In the genomic region with DNA sequence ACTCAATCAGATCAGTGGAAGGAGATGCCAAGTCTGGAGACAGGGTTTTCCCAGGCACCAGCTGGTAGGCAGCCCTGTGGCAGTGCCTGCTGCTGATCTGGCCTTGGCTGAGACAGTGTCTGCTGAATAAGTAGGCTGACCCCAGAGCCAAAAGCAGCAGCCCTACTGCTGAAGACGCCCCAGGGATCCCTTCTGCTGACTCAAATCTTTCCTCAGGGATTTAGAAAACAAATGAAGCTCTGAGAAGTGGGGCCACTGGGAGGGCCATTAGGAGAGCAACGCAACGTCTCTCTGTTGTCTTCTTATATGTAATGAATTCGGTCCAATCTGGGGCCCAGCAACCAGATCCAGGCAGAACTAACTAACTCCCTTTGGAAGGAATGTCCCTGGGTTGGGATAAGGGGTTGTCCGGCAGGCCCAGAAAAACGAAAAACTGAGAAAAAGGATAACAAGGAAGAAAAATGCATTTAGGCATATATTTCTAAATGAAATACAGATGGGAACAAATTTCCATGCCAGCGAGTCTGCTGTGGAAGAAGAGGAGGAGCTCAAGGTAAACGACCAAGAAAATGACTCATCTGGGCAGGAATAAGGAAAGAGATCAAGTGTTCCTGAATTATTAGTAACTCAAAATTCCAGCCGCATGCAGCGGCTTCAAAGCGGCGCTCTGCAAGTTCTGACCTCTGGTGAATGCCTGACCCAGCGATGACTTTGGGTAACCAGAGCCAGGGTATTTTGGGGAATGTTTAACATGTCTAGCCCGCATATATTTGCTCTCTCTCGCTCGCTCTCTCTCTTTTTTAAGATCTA, we compare ENCODE assay signal across 7 mouse cellular contexts.
DNase-seq lines count a peak whose midpoint lies in the region; ATAC-seq and TF ChIP-seq lines count a peak whose summit lies in the region.

No protein-coding gene starts in this region.

- WGBS in lung, embryonic 15.5 days, result 27% methylated on average over 16 of the region's 16 CpGs
- 38% methylated on average over 16 of the region's 16 CpGs for WGBS in hindbrain, embryonic 11.5 days
- WGBS in neural tube, embryonic 12.5 days, result 52% methylated on average over 16 of the region's 16 CpGs
- WGBS in intestine, embryonic 15.5 days, result 44% methylated on average over 16 of the region's 16 CpGs

- no peak overlapping the region for H3K9ac ChIP-seq in lung, embryonic 15.5 days
- no peak overlapping the region for H3K9ac ChIP-seq in hindbrain, embryonic 11.5 days (ENCODE audit: low read depth, low read length)
- H3K9ac ChIP-seq in neural tube, embryonic 12.5 days, result no peak overlapping the region
- H3K9ac ChIP-seq in intestine, embryonic 15.5 days, result no peak overlapping the region

- no peak for ATAC-seq in lung, embryonic 15.5 days (ENCODE audit: borderline replicate concordance, extremely low read depth, low FRiP score, low TSS enrichment)
- peak; percentile 54; the same call in 1 of the 2 replicates for ATAC-seq in hindbrain, embryonic 11.5 days (ENCODE audit: low FRiP score)
- ATAC-seq in neural tube, embryonic 12.5 days (ENCODE audit: low FRiP score, low read depth), result 0 out of 2 replicates have a peak, but pooled peaks have one; percentile 44
- ATAC-seq in intestine, embryonic 15.5 days, result no peak

- TF ChIP-seq CTCF in left cerebral cortex, adult 2 months (IDR thresholded peaks at IDR 0.05), result no peak

- no peaks in the 10 kb centered on the region for H3K27me3 ChIP-seq in lung, embryonic 15.5 days
- H3K27me3 ChIP-seq in hindbrain, embryonic 11.5 days (ENCODE audit: control insufficient read depth, insufficient read depth, low read length), result no peaks in the 10 kb centered on the region
- no peaks in the 10 kb centered on the region for H3K27me3 ChIP-seq in neural tube, embryonic 12.5 days (replicated peaks)
- no peaks in the 10 kb centered on the region for H3K27me3 ChIP-seq in intestine, embryonic 15.5 days (replicated peaks)

- no peak overlapping the region for H3K4me2 ChIP-seq in lung, embryonic 15.5 days
- no peak overlapping the region for H3K4me2 ChIP-seq in hindbrain, embryonic 11.5 days (replicated peaks; ENCODE audit: low read depth, low read length)
- no peak overlapping the region for H3K4me2 ChIP-seq in neural tube, embryonic 12.5 days (replicated peaks)
- no peak overlapping the region for H3K4me2 ChIP-seq in intestine, embryonic 15.5 days (replicated peaks)

- no peaks in the 10 kb centered on the region for H3K36me3 ChIP-seq in lung, embryonic 15.5 days
- no peaks in the 10 kb centered on the region for H3K36me3 ChIP-seq in hindbrain, embryonic 11.5 days (ENCODE audit: control insufficient read depth, insufficient read depth, low read length)
- no peaks in the 10 kb centered on the region for H3K36me3 ChIP-seq in neural tube, embryonic 12.5 days
- no peaks in the 10 kb centered on the region for H3K36me3 ChIP-seq in intestine, embryonic 15.5 days

- no peak for DNase-seq in lung, postnatal 10 days
- DNase-seq in cerebellum, postnatal 14 days, result peak; percentile 77 to 81
- peak; percentile 28 for DNase-seq in hindbrain, embryonic 11.5 days (ENCODE audit: low spot score)
- no peak for DNase-seq in left cerebral cortex, adult 2 months (ENCODE audit: extremely low spot score in 1 of 2, low spot score in 2 of 2)

- H3K9me3 ChIP-seq in lung, embryonic 15.5 days, result no peaks in the 10 kb centered on the region
- H3K9me3 ChIP-seq in hindbrain, embryonic 11.5 days (ENCODE audit: control insufficient read depth, low read length), result no peaks in the 10 kb centered on the region
- H3K9me3 ChIP-seq in neural tube, embryonic 12.5 days, result no peaks in the 10 kb centered on the region
- H3K9me3 ChIP-seq in intestine, embryonic 15.5 days, result no peaks in the 10 kb centered on the region

- H3K27ac ChIP-seq in lung, embryonic 15.5 days, result peak overlapping the region; percentile 83
- peak overlapping the region; percentile 2; the same call in 1 of the 2 replicates for H3K27ac ChIP-seq in hindbrain, embryonic 11.5 days (ENCODE audit: low read depth, low read length)
- H3K27ac ChIP-seq in neural tube, embryonic 12.5 days, result no peak overlapping the region
- H3K27ac ChIP-seq in left cerebral cortex, adult 2 months, result no peak overlapping the region
- H3K27ac ChIP-seq in intestine, embryonic 15.5 days, result no peak overlapping the region

- peaks cover 26% of the 10 kb centered on the region for H3K4me1 ChIP-seq in lung, embryonic 15.5 days
- no peaks in the 10 kb centered on the region for H3K4me1 ChIP-seq in hindbrain, embryonic 11.5 days (replicated peaks; ENCODE audit: control insufficient read depth, insufficient read depth, low read length)
- H3K4me1 ChIP-seq in neural tube, embryonic 12.5 days, result 0 out of 2 replicates have a peak, but pooled peaks cover 3% of the 10 kb centered on the region
- no peaks in the 10 kb centered on the region for H3K4me1 ChIP-seq in intestine, embryonic 15.5 days (replicated peaks)

- H3K4me3 ChIP-seq in lung, embryonic 15.5 days, result no peak overlapping the region
- no peak overlapping the region for H3K4me3 ChIP-seq in hindbrain, embryonic 11.5 days (ENCODE audit: low read depth, low read length)
- no peak overlapping the region for H3K4me3 ChIP-seq in neural tube, embryonic 12.5 days
- H3K4me3 ChIP-seq in left cerebral cortex, adult 2 months, result no peak overlapping the region
- no peak overlapping the region for H3K4me3 ChIP-seq in intestine, embryonic 15.5 days (replicated peaks)

- intact Hi-C loops in left cerebral cortex, adult 2 months (cut with DNase I), result no loop called here

Comparison
In these comparisons a context has a peak if more than half of its experiments do, and no peak if none do; other contexts are left out.
1. ATAC-seq: peak in hindbrain, embryonic 11.5 days (single experiment) and neural tube, embryonic 12.5 days (single experiment); none in lung, embryonic 15.5 days (single experiment) and intestine, embryonic 15.5 days (single experiment).
2. H3K27ac ChIP-seq: peak in lung, embryonic 15.5 days (single experiment) and hindbrain, embryonic 11.5 days (single experiment); none in neural tube, embryonic 12.5 days (single experiment), left cerebral cortex, adult 2 months (single experiment) and intestine, embryonic 15.5 days (single experiment).
3. DNase-seq: peak in cerebellum, postnatal 14 days (2 of 2) and hindbrain, embryonic 11.5 days (single experiment); none in lung, postnatal 10 days (single experiment) and left cerebral cortex, adult 2 months (0 of 2).